Mouse (Mus musculus): ENCODE data around the gene Carmil3. TPM values are rescaled to one million over a fixed set of nuclear protein-coding genes. Genes with fewer than 3 reads are reported as not detected.

Carmil3 gene
- polyA plus RNA-seq, 1 experiment: 1.9 TPM

DNA sequence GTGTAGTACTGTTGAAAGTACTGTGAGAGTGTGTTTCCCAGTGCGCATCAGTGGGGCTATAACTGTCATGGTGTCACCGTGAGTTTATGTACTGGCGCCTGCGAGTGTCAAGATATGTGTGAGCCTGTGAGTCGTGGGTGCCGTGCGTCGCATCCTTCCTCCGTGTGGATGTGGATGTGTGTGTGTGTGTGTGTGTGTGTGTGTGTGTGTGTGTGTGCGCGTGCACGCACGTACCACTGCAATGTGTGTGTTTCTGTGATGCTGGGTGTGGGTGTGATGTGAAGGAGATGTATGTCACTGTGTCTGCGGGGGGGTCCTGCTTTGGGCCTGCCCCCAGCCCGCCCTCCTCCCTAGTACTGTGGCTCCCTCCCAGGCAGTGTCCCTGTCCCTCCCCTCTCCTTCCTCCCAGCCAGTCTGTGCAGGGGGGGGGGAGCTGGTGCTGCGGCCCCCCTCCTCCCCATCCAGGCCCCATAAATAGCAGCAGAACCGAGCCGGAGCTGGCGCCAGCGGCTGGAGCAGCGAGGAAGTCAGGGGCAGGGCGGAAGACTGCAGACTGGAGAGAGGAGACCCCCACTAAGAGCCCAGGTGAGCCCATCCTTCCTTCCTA, 19.8 kb downstream of the Carmil3 start, which contains the start of gene Cpne6:
Gene Cpne6, plus strand, starts transcription at position 321 of the 607 bp plus-strand sequence.
- no peak for TF ChIP-seq GATA1 (IDR thresholded peaks at IDR 0.05; ENCODE audit: borderline replicate concordance, low read length)
- TF ChIP-seq FLI1 (IDR thresholded peaks at IDR 0.05; ENCODE audit: low read length): no peak
- H3K36me3 ChIP-seq (replicated peaks; ENCODE audit: low read length): no peaks in the 10 kb centered on the region
- no peak within 1 kb of the TSS for H3K4me3 ChIP-seq (replicated peaks)
- no peaks in the 10 kb centered on the region for H3K9me3 ChIP-seq
- H3K27me3 ChIP-seq (replicated peaks): peaks cover 91% of the 10 kb centered on the region
- H3K4me1 ChIP-seq: peaks cover 10% of the 10 kb centered on the region

DNA sequence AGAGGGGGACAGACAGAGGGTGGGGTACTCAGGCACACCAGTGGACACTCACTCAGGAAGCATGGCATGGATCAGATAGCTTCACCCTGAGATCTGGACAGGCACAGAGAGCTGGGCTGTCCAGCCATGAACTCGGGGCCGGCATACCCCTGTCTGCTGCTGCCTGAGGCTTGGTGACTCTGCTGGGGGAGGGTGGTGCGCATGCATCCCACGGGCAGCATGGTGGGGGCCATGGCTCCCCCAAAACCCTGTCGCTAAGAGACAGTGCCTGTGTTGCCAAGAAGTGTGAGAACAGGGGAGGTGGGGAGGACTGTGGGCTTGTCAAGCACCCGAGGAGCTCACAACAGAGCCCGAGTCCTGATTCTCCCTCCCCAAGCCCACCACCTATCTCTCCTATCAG, 20.6 kb downstream of the Carmil3 start:
- H3K27me3 ChIP-seq (replicated peaks): peaks cover 93% of the 10 kb centered on the region

DNA sequence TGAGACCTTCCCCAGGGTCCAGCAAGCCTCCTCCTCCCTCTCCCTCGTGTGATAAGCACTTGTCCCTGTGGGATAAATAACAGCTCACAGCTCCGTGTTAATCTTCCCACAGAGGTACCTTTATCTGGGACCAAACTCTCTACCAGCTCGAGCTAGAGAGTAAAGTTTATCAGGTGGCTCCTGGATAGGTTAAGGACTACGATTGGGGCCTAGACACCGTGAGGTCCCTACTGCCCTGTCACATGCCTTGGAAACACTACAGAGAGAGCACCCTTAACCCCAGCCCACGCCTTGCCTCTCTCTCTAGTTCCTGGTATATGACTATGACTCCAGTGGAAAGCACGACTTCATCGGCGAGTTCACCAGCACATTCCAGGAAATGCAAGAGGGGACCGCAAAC, 23.5 kb downstream of the Carmil3 start:
- TF ChIP-seq GATA1 (IDR thresholded peaks at IDR 0.05; ENCODE audit: borderline replicate concordance, low read length) (no peak), FLI1 (IDR thresholded peaks at IDR 0.05; ENCODE audit: low read length) (no peak)
- no peaks in the 10 kb centered on the region for H3K9me3 ChIP-seq
- H3K4me3 ChIP-seq (replicated peaks): no peak overlapping the region
- H3K4me1 ChIP-seq: peaks cover 10% of the 10 kb centered on the region
- no peaks in the 10 kb centered on the region for H3K36me3 ChIP-seq (replicated peaks; ENCODE audit: low read length)
- peaks cover 95% of the 10 kb centered on the region for H3K27me3 ChIP-seq (replicated peaks)

More for the DNA sequence above, 20.6 kb downstream of the Carmil3 start:
- peaks cover 10% of the 10 kb centered on the region for H3K4me1 ChIP-seq
- no peak overlapping the region for H3K4me3 ChIP-seq (replicated peaks)
- no peak for TF ChIP-seq FLI1 (IDR thresholded peaks at IDR 0.05; ENCODE audit: low read length)
- no peak for TF ChIP-seq GATA1 (IDR thresholded peaks at IDR 0.05; ENCODE audit: borderline replicate concordance, low read length)
- no peaks in the 10 kb centered on the region for H3K36me3 ChIP-seq (replicated peaks; ENCODE audit: low read length)
- no peaks in the 10 kb centered on the region for H3K9me3 ChIP-seq

DNA sequence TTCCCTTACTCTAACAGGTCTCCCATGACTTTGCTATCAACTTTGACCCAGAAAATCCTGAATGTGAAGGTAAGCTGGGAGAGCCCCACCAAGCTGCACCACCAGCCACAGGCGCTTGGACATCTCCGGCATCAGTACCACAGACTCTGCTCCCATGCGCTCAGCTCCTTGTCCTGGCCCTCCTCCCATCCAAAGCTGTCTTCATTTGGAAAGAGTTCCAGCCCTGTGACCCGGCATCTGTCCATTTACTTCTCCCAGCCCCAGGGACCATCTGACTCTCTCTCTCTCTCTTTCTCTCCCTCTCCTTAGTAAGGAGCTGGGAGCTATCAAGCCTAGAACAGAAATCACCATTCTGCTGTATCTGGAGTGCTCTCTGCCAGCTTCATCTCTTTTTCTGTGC, 25.4 kb downstream of the Carmil3 start:
- no peaks in the 10 kb centered on the region for H3K9me3 ChIP-seq
- H3K4me1 ChIP-seq: peaks cover 16% of the 10 kb centered on the region
- TF ChIP-seq GATA1 (IDR thresholded peaks at IDR 0.05; ENCODE audit: borderline replicate concordance, low read length) (no peak), FLI1 (IDR thresholded peaks at IDR 0.05; ENCODE audit: low read length) (no peak)
- no peaks in the 10 kb centered on the region for H3K36me3 ChIP-seq (replicated peaks; ENCODE audit: low read length)
- H3K4me3 ChIP-seq (replicated peaks): no peak overlapping the region
- H3K27me3 ChIP-seq (replicated peaks): peaks cover 95% of the 10 kb centered on the region

DNA sequence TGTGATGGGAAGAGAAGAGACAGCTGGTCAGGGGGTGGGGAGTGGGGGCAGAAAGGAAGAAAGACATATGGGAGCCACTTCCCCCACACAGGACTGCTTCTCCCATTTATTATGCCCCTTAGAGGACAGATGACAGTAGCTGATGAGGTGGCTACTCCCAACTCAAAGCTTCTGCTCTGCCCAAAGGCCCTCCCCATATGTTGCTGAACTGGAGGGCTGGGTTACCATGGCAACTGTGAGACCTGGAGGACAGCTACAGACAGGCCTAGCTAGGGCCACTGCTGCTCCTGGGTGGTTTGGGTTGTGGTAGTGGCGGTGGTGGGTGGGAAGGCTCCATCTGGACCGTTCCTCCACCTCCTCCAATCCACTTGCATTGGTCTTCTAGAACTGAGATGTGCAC, 28.4 kb downstream of the Carmil3 start:
- no peaks in the 10 kb centered on the region for H3K36me3 ChIP-seq (replicated peaks; ENCODE audit: low read length)
- H3K4me3 ChIP-seq (replicated peaks): no peak overlapping the region
- peaks cover 94% of the 10 kb centered on the region for H3K27me3 ChIP-seq (replicated peaks)
- no peaks in the 10 kb centered on the region for H3K9me3 ChIP-seq
- TF ChIP-seq FLI1 (IDR thresholded peaks at IDR 0.05; ENCODE audit: low read length): no peak
- H3K4me1 ChIP-seq: peaks cover 14% of the 10 kb centered on the region

DNA sequence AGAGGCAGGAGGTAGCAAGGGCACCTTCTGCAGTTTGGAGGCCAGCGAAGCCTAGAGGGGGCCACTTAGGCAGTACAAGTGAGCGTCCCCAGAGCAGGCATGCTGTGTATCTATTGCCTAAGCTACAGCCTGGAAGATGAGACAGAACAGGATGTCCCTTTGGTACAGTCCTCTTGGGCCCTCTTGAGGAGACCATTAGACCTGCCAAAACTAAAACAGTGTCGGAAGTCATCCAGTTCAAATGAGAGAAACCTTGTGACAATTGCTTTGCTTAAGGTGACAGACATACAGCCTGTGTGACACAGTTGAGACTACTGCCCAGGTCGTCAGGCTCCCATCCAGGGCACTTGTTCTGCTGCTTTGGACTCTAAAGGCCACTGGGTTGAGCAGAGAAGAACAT, 29.2 kb downstream of the Carmil3 start:
- H3K4me3 ChIP-seq (replicated peaks): no peak overlapping the region
- H3K4me1 ChIP-seq: peaks cover 11% of the 10 kb centered on the region
- H3K27me3 ChIP-seq (replicated peaks): peaks cover 95% of the 10 kb centered on the region

DNA sequence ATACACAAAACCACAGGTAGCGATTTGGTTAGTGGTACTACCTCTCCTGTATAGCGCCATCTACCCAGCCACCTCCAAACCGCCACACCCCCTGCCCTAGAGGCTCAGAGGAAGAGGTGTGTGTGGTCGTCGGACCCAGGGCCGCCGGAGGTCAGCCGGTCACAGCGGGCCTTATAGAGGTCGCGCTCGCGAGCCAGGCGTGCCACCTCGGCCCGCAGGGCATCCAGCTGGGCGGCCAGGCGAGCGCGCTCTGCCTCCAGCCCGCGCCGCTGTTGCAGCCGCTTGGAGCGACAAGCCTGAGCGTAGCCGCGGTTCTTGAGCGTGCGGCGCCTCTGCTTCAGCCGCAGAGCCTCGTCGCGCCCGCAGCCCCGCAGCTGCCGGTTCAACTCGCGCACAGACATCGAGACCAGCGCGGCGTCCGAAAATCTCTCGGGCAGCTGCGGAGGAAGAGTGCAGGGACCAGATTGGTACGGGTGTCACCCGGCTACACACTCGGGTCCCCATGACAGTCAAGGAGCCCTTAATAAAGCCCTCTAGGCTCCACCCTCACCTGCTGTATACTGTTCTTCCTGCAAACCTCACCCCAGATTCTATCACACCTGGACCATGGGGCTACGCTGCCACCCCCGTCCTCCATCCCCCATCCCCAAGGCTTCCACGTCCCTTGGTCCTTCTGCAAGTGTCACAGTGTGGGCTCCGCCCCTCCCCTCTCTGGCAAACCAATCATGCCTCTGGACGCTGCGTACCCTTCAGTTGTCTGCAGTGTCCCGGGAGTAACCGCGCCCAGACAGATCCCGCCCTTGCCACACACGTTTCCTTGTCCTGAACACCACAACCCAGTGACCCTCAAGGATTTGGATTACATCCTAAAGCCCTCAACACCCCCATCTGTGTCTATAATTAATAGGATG, 30.3 kb downstream of the Carmil3 start:
- Histone ChIP-seq H3K9me3 (no peaks in the 10 kb centered on the region), H3K4me3 (replicated peaks) (peak overlapping the region; percentile 80), H3K27me3 (replicated peaks) (peaks cover 96% of the 10 kb centered on the region), H3K36me3 (replicated peaks; ENCODE audit: low read length) (no peaks in the 10 kb centered on the region), H3K4me1 (peaks cover 11% of the 10 kb centered on the region)
- TF ChIP-seq GATA1 (IDR thresholded peaks at IDR 0.05; ENCODE audit: borderline replicate concordance, low read length): no peak
- no peak for TF ChIP-seq FLI1 (IDR thresholded peaks at IDR 0.05; ENCODE audit: low read length)

More for the DNA sequence above, 29.2 kb downstream of the Carmil3 start:
- TF ChIP-seq FLI1 (IDR thresholded peaks at IDR 0.05; ENCODE audit: low read length): no peak
- TF ChIP-seq GATA1 (IDR thresholded peaks at IDR 0.05; ENCODE audit: borderline replicate concordance, low read length): no peak
- no peaks in the 10 kb centered on the region for H3K9me3 ChIP-seq
- no peaks in the 10 kb centered on the region for H3K36me3 ChIP-seq (replicated peaks; ENCODE audit: low read length)

DNA sequence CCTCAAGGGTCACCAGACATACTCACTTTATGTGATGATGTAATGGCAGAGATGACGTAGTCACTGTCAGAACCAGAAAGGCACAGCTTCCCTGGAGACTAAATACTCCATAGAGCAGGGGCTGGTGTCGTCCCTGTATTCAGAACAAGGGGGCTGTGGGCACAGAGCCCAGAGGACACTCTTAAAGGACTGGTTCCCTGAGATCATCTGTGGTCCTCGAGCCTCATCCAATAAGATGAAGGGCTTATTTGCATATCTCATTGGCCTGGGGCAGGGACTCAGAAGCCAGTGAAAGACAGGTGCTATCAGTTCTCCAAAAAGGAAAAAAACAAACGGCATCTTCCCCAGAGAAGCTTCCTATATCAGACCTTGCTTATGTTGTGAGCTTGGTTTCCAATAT, 33.6 kb downstream of the Carmil3 start:
- no peaks in the 10 kb centered on the region for H3K36me3 ChIP-seq (replicated peaks; ENCODE audit: low read length)
- no peaks in the 10 kb centered on the region for H3K9me3 ChIP-seq
- H3K4me1 ChIP-seq: peaks cover 15% of the 10 kb centered on the region
- peaks cover 72% of the 10 kb centered on the region for H3K27me3 ChIP-seq (replicated peaks)
- H3K4me3 ChIP-seq (replicated peaks): no peak overlapping the region
- TF ChIP-seq FLI1 (IDR thresholded peaks at IDR 0.05; ENCODE audit: low read length) (no peak), GATA1 (IDR thresholded peaks at IDR 0.05; ENCODE audit: borderline replicate concordance, low read length) (no peak)

DNA sequence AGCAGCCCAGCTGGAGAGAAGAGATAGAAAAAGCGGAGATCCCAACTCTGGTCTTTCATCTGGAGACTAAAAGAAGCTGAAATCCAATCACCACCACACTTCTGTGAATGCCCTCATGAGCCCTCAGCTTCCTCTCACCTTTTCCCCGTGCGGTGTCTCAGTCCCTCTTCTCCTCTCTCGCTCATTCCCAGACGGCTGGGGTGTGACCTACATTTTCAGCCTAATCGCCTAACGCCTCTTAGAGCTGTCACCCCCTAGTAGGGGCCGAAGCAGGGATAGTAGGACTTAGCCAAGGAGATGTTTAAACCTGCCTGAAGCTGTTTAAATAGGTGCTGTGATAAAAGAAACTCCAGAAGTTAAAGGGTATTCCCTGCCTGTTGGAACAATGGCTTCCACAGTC, 34.3 kb downstream of the Carmil3 start, which contains the start of gene Nrl:
Gene Nrl, minus strand, starts transcription at position 197 of the 400 bp plus-strand sequence.
- TF ChIP-seq FLI1 (IDR thresholded peaks at IDR 0.05; ENCODE audit: low read length): no peak
- TF ChIP-seq GATA1 (IDR thresholded peaks at IDR 0.05; ENCODE audit: borderline replicate concordance, low read length): no peak
- H3K9me3 ChIP-seq: no peaks in the 10 kb centered on the region
- peaks cover 15% of the 10 kb centered on the region for H3K4me1 ChIP-seq
- peaks cover 72% of the 10 kb centered on the region for H3K27me3 ChIP-seq (replicated peaks)
- H3K36me3 ChIP-seq (replicated peaks; ENCODE audit: low read length): no peaks in the 10 kb centered on the region
- no peak within 1 kb of the TSS for H3K4me3 ChIP-seq (replicated peaks)

DNA sequence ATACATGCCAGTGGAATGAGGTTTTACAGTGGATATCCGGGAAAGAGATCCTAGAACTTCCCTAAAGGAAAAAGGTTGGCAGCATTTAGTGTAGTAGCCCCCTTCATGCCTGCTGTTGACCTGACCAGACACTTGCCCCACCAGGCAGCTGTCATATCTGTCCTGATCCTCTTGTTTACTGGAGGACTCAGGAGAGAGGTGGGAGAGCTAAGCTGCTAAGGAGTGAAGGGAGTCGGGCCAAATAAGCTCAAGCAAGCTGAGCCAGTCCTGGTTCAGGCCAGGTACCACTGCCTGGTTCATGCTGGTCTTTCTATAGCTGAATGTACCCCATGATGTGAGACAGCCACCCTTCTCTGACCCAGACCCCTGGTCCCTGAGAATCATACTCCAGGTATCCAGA, 36.2 kb downstream of the Carmil3 start:
- no peak overlapping the region for H3K4me3 ChIP-seq (replicated peaks)

More for the DNA sequence above, 36.2 kb downstream of the Carmil3 start:
- TF ChIP-seq FLI1 (IDR thresholded peaks at IDR 0.05; ENCODE audit: low read length): no peak
- TF ChIP-seq GATA1 (IDR thresholded peaks at IDR 0.05; ENCODE audit: borderline replicate concordance, low read length): no peak
- Histone ChIP-seq H3K4me1 (peaks cover 12% of the 10 kb centered on the region), H3K27me3 (replicated peaks) (peaks cover 60% of the 10 kb centered on the region), H3K36me3 (replicated peaks; ENCODE audit: low read length) (no peaks in the 10 kb centered on the region), H3K9me3 (no peaks in the 10 kb centered on the region)
